Mouse (Mus musculus): ENCODE data around the gene Olfr1216.

DNA sequence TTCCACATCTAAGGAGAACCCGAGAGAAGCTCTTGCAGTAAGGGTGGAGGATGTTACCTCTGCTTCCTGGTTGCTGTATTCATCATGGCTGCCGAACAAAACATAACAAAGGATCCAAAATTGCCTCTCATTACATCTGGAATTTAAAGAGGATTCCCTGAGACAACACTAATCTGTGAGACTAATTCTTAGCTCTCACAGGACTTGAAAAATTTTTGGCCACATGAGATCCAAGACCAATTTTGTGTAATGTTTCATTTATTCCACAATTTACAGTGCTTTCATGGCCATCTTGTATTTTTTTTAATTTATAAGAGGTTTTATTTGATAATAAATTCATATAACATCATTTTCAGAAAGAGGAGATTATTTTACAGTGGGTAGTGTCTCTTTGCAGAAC lies 13.8 kb upstream of the Olfr1216 start, which contains the start of gene Olfr1217:
- no peak for TF ChIP-seq GATA1 (IDR thresholded peaks at IDR 0.05; ENCODE audit: low read length)
- no peak for TF ChIP-seq TAL1 (IDR thresholded peaks at IDR 0.05; ENCODE audit: low read length)
